Mouse (Mus musculus) small intestine, adult 2 months (tissue): ENCODE measurements at regions not wholly inside any gene's neighbourhood (a gene's known extent, or its start where the extent isn't known, plus 50 kb on each side); places are given as distances from the start of the nearest gene placed in this dataset.

Source experiments
- CTCF ChIP-seq: fragments of 200-500 bp; IDR thresholded peaks from 2 replicates; pipeline ENCODE4 v1.5.1; 2012; ENCODE audit warnings: low read depth, mild to moderate bottlenecking, control low read depth, inconsistent platforms, low read length, moderate library complexity, mixed read lengths; ENCODE audit not compliant: insufficient replicate concordance, insufficient read length; ENCODE audit errors: extremely low read depth
- POLR2A ChIP-seq: fragments of 200-500 bp; IDR thresholded peaks from 2 replicates; pipeline ENCODE4 v1.6.1; 2012; ENCODE audit warnings: low read depth, mild to moderate bottlenecking, control low read depth, inconsistent platforms, low read length, moderate library complexity

DNA sequence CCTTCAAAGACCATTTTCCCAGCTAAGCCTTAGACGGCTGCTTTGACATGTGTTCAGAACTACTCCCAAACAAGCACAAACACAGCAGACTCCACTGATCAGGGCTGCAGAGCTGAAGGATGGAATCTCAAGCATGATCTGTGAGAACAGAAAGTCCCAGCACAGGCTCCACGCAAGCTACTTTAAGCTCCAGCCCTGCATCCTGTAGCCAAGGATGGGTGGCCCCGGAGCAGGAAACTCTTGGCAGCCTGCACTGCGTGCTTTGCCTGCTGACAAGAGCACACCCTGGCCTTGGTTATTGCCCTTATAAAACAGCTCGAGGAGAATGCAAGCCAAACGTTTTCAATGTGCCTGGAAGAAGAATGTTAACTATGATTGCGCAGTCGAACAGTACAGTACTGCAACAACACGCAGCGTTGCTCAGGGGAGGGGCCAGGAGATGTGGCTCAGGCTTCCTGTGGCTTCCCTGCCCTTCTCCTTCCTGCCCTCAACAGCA lies 581.5 kb upstream of the Klf4 start:
- no peak for TF ChIP-seq CTCF
- TF ChIP-seq POLR2A, result 0 out of 2 replicates have a peak, but pooled peaks have one; percentile 14
